Mouse (Mus musculus): ENCODE data around the gene Synj2. TPM values are rescaled to one million over a fixed set of nuclear protein-coding genes. Genes with fewer than 3 reads are reported as not detected.
A peak's percentile ranks its signal among the peaks of the same experiment; 100 is the strongest.

Gene Synj2
- total RNA-seq, 1 experiment from 2014 or later: 8.7 TPM

DNA sequence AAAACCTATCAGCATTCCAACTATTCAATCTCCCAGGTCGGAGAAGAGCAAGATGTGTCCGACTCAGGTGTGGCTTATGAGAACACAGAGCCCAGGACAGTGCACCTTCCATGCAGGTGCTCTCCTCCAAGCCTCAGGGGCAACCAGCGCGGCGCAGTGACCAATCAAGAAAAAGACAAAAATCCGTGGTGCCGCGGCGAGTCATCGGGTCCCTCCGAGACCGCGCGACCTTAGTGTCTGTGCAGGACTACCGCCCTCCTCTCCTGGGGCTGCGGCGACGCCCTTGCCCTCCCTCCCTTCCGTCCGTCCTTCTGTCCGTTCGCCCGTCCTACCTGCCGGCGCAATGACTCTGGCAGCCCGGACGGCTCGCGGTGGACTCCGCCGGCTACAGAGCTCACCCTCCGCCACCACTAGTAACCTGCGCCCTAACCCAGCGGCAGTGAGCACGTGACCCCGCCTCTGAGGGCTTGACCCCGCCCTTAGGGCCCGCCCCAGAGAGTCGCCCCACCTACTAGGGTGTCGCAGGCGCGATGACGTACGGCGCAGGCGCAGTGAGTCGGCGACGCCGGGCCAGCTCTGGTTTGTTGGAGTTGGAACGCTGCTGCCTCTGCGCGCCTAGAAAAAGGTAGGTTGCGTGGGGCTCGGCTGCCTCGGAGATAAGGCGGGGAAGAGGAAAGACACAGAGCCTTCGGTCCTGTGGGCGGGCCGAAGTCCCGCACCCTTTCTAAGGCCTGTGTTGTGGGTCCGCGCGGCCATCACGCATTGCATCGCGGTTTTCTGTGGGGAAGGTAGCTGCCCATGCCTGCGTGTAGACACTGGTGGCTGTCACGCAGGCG lies 138.4 kb downstream of the Synj2 start, which contains the start of the genes Serac1 and Gtf2h5:
TSS of gene Serac1 (minus strand) at position 455 of the 836 bp plus-strand sequence.
TSS of gene Gtf2h5 (plus strand) at position 500 of the 836 bp plus-strand sequence.
- peak; percentile 93 for ATAC-seq (ENCODE audit: extremely low read depth, insufficient number of reproducible peaks, low FRiP score, poor library complexity, severe bottlenecking)

DNA sequence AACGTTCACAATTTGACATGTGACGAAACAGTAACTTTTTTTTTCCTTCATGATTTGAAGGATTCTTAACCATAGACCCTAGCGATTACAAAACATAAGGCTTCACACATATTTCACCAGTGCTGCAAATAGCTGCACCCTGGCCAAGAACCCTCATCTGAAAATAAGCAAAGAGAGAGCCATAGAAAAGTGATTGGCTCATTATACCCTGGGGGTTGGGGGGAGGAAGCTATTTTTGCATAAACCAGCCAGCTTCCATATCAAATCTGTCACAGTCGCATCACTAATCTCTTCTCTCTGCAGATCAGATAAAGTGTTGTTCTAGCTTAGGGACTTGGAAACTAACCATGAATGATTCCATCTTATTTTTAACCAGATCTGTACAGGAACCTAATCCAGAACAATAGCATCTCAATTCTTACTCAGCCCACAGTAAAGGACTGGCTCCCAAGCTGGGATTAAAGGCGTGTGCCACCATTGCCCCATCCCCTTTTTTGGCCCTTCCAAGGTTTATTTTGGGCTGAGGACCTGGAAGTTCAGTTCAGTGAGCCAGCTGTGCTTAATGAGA lies 142.3 kb downstream of the Synj2 start:
- ATAC-seq (ENCODE audit: extremely low read depth, insufficient number of reproducible peaks, low FRiP score, poor library complexity, severe bottlenecking): no peak

DNA sequence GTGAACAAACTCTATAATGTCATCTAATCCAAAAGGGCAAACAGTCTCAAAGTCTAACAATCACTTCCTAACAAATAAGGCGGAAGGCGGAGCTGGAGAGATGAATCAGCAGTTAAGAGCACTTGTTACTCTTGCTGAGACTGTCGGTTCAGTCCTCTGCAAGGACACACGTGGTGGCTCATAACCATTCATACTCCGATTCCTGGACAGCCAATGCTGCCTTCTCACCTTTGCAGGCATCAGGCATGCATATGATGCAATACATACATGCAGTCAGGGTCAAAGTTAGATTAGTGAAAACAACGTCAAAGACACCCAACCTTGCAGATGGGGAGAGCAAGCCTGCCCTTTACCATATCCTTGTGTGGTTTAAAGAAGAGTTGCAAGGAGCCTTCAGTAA lies 150.5 kb downstream of the Synj2 start:
- no peak for ATAC-seq (ENCODE audit: extremely low read depth, insufficient number of reproducible peaks, low FRiP score, poor library complexity, severe bottlenecking)

Other genes with a start within 250 kb of the Synj2 start
- 60.4 and 73.9 TPM in 2 replicates for gene Snx9, start 100.0 kb upstream of the Synj2 start, total RNA-seq (2017)
- gene Serac1, start 138.5 kb downstream of the Synj2 start, total RNA-seq (2017): 4.4 and 6.4 TPM in 2 replicates
- 37.4 and 39.6 TPM in 2 replicates for gene Gtf2h5, start 138.5 kb downstream of the Synj2 start, total RNA-seq (2017)
- 45.7 and 57.0 TPM in 2 replicates for gene Tulp4, start 165.2 kb downstream of the Synj2 start, total RNA-seq (2017)